Mouse (Mus musculus): ENCODE data around the gene Selplg. TPM values are rescaled to one million over a fixed set of nuclear protein-coding genes. Genes with fewer than 3 reads are reported as not detected.
A peak's percentile ranks its signal among the peaks of the same experiment; 100 is the strongest.

Gene Selplg
- total and polyA plus RNA-seq, 3 experiments = 8.5 to 18.7 (median 13.9) TPM

DNA sequence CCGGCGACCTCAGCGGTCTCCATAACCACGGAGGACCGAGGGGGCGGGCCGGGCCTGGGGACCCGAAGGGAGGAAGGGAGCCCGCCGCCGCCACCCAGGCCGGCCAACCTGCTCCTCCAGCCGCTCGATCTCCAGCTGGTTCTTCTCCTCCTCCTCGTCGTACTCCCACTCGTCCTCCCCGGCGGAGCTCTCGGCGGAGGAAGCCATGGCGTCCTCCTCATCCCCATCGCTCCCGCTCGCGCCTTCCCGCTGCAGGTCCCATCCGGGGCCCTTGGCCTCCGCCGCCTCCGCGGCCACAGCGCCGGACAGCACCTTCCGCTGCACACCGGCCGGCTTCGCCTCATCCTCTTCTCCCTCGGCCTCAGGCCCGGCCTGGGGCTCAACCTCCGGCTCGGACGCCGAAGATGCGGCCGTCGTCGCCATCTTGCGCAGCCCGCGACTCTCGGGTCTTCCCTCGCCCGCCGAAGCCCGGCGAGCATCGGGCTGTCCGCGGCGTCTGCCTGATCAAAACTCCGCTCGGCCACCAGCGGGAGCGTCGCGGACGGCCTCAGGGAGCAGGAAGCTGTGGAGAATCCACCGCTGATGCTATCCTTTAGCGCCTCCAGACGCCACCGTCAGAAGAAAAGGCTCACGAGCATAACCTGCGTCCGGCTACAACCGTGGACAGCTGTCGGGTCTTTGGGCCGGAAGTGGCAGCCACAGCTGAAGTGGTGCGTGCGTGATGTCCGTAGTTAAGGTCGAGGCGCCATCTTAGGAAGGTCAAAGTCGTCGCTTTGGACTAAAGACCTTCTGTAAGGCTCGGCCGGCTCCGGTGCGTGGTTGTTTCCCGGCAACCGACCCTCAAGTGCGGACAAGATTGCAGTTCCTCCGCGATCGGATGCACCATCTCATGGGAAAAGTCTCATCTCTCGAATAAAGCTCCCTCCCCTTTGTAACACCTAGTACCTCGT lies 61.0 kb downstream of the Selplg start:
- Histone ChIP-seq H3K9me3 (replicated peaks) (no peaks in the 10 kb centered on the region), H3K4me3 (ENCODE audit: low read depth, low read length) (peak overlapping the region; percentile 81), H3K4me1 (ENCODE audit: insufficient read depth, low read depth, low read length) (peaks cover 56% of the 10 kb centered on the region), H3K36me3 (replicated peaks) (peaks cover 62% of the 10 kb centered on the region), H3K27me3 (ENCODE audit: insufficient read depth, low read length) (no peaks in the 10 kb centered on the region)
- DNase-seq (ENCODE audit: low spot score) (peak; percentile 87), ATAC-seq (ENCODE audit: extremely low read depth, insufficient number of reproducible peaks, low FRiP score, poor library complexity, severe bottlenecking) (peak; percentile 62)
- TF ChIP-seq GATA1 (IDR thresholded peaks at IDR 0.05; ENCODE audit: borderline replicate concordance, low read length) (no peak), CTCF (IDR thresholded peaks at IDR 0.05; ENCODE audit: low read depth, low read length) (no peak), TAL1 (conservative IDR thresholded peaks at IDR 0.05; ENCODE audit: low read depth, low read length) (no peak), POLR2AphosphoS5 (IDR thresholded peaks at IDR 0.05; ENCODE audit: insufficient replicate concordance, low read depth, low read length) (no peak), GATA2 (IDR thresholded peaks at IDR 0.05; ENCODE audit: borderline replicate concordance, low read depth, low read length) (no peak)

DNA sequence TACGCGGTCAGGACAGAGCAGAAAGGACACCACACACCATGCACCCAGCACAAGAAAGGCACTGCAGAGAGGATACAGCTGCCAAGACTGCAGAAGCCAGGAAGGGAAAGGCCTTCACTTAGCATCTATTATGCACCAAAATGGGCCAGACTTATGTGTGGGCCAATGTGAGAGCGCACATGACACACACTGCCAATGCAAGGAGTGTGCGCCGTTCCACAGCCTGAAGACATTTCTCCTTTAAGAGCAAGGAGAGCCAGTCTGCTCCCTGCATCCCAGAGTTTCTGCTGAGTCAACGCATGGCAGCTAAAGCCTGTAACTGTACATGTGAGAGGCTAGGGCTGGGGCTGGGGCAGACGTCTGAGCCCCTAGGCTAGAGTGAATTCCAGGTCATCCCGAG lies 63.6 kb downstream of the Selplg start:
- H3K27me3 ChIP-seq (ENCODE audit: insufficient read depth, low read length) = no peaks in the 10 kb centered on the region
- no peaks in the 10 kb centered on the region for H3K9me3 ChIP-seq (replicated peaks)
- no peak for TF ChIP-seq CTCF (IDR thresholded peaks at IDR 0.05; ENCODE audit: low read depth, low read length)
- TF ChIP-seq GATA1 (IDR thresholded peaks at IDR 0.05; ENCODE audit: borderline replicate concordance, low read length) = no peak
- no peak for TF ChIP-seq POLR2AphosphoS5 (IDR thresholded peaks at IDR 0.05; ENCODE audit: insufficient replicate concordance, low read depth, low read length)
- TF ChIP-seq GATA2 (IDR thresholded peaks at IDR 0.05; ENCODE audit: borderline replicate concordance, low read depth, low read length) = no peak
- no peak for TF ChIP-seq TAL1 (conservative IDR thresholded peaks at IDR 0.05; ENCODE audit: low read depth, low read length)
- DNase-seq (ENCODE audit: low spot score) (no peak), ATAC-seq (ENCODE audit: extremely low read depth, insufficient number of reproducible peaks, low FRiP score, poor library complexity, severe bottlenecking) (no peak)
- peaks cover 49% of the 10 kb centered on the region for H3K4me1 ChIP-seq (ENCODE audit: insufficient read depth, low read depth, low read length)
- H3K4me3 ChIP-seq (ENCODE audit: low read depth, low read length) = no peak overlapping the region
- H3K36me3 ChIP-seq (replicated peaks) = peaks cover 63% of the 10 kb centered on the region

Other genes with a start within 250 kb of the Selplg start
- not detected in 2 replicates for gene Cmklr1, start 182.2 kb downstream of the Selplg start, total RNA-seq (2014; fragmentation: Nextera tagmentation)
- gene Cmklr1, start 182.2 kb downstream of the Selplg start, total RNA-seq (2017) = 0.05 TPM in 1 of 2 replicates, not detected in the other
- not detected in 2 replicates for gene Cmklr1, start 182.2 kb downstream of the Selplg start, polyA plus RNA-seq (2012)
- gene 1700069L16Rik, start 107.9 kb downstream of the Selplg start, total RNA-seq (2014; fragmentation: Nextera tagmentation) = not detected in 2 replicates
- gene 1700069L16Rik, start 107.9 kb downstream of the Selplg start, total RNA-seq (2017) = 0.29 TPM in 1 of 2 replicates, not detected in the other
- not detected in 2 replicates for gene 1700069L16Rik, start 107.9 kb downstream of the Selplg start, polyA plus RNA-seq (2012)
- 2.4 and 5.8 TPM in 2 replicates for gene Ficd, start 96.8 kb downstream of the Selplg start, total RNA-seq (2014; fragmentation: Nextera tagmentation)
- 1.5 and 1.7 TPM in 2 replicates for gene Ficd, start 96.8 kb downstream of the Selplg start, total RNA-seq (2017)
- gene Ficd, start 96.8 kb downstream of the Selplg start, polyA plus RNA-seq (2012) = 1.4 and 1.9 TPM in 2 replicates
- 18.6 and 19.0 TPM in 2 replicates for gene Sart3, start 60.1 kb downstream of the Selplg start, total RNA-seq (2014; fragmentation: Nextera tagmentation)
- gene Sart3, start 60.1 kb downstream of the Selplg start, total RNA-seq (2017) = 30.4 and 32.6 TPM in 2 replicates
- 45.6 and 52.6 TPM in 2 replicates for gene Sart3, start 60.1 kb downstream of the Selplg start, polyA plus RNA-seq (2012)
- 44.2 and 46.2 TPM in 2 replicates for gene Iscu, start 59.9 kb downstream of the Selplg start, total RNA-seq (2014; fragmentation: Nextera tagmentation)
- gene Iscu, start 59.9 kb downstream of the Selplg start, total RNA-seq (2017) = 76.9 and 93.6 TPM in 2 replicates
- gene Iscu, start 59.9 kb downstream of the Selplg start, polyA plus RNA-seq (2012) = 39.5 and 50.7 TPM in 2 replicates
- not detected in 2 replicates for gene Tmem119, start 32.1 kb downstream of the Selplg start, total RNA-seq (2014; fragmentation: Nextera tagmentation)
- 0.12 and 0.27 TPM in 2 replicates for gene Tmem119, start 32.1 kb downstream of the Selplg start, total RNA-seq (2017)
- gene Tmem119, start 32.1 kb downstream of the Selplg start, polyA plus RNA-seq (2012) = 0.21 and 0.24 TPM in 2 replicates
- 77.5 and 83.7 TPM in 2 replicates for gene Coro1c, start 76.1 kb upstream of the Selplg start, total RNA-seq (2014; fragmentation: Nextera tagmentation)
- gene Coro1c, start 76.1 kb upstream of the Selplg start, total RNA-seq (2017) = 70.5 and 77.3 TPM in 2 replicates
- gene Coro1c, start 76.1 kb upstream of the Selplg start, polyA plus RNA-seq (2012) = 56.6 and 59.1 TPM in 2 replicates
- gene Ssh1, start 161.2 kb upstream of the Selplg start, total RNA-seq (2014; fragmentation: Nextera tagmentation) = 18.0 and 28.4 TPM in 2 replicates
- 3.3 and 3.9 TPM in 2 replicates for gene Ssh1, start 161.2 kb upstream of the Selplg start, total RNA-seq (2017)
- 12.4 and 13.8 TPM in 2 replicates for gene Ssh1, start 161.2 kb upstream of the Selplg start, polyA plus RNA-seq (2012)
- gene Dao, start 171.1 kb upstream of the Selplg start, total RNA-seq (2014; fragmentation: Nextera tagmentation) = not detected in 2 replicates
- gene Dao, start 171.1 kb upstream of the Selplg start, total RNA-seq (2017) = not detected in 2 replicates
- gene Dao, start 171.1 kb upstream of the Selplg start, polyA plus RNA-seq (2012) = not detected in 2 replicates
- 11.8 and 19.3 TPM in 2 replicates for gene Usp30, start 232.8 kb upstream of the Selplg start, total RNA-seq (2014; fragmentation: Nextera tagmentation)
- gene Usp30, start 232.8 kb upstream of the Selplg start, total RNA-seq (2017) = 7.6 and 9.0 TPM in 2 replicates
- gene Usp30, start 232.8 kb upstream of the Selplg start, polyA plus RNA-seq (2012) = 9.9 TPM in 2 replicates

Measured in G1E (cell line).